Mouse (Mus musculus) midbrain, embryonic 11.5 days (tissue): ENCODE measurements around the gene Spef1. TPM values are rescaled to one million over a fixed set of nuclear protein-coding genes. Genes with fewer than 3 reads are reported as not detected.

Source experiments
- ATAC-seq: fragments of 200-750 bp; cut with Nextera tagmentation; 2 replicates; pipeline ENCODE4 v1.8.0; 2017; ENCODE audit warnings: moderate TSS enrichment, moderate library complexity; ENCODE audit not compliant: low FRiP score
- DNase-seq: peaks from one replicate; pipeline ENCODE4 v3.0.0; 2015; ENCODE audit warnings: low spot score; ENCODE audit errors: missing footprints
- H3K27ac ChIP-seq: fragments of 300-500 bp; sonication (generic); 2 replicates; pipeline ENCODE4 v1.5.1; 2014; ENCODE audit warnings: low read depth, low read length
- H3K27me3 ChIP-seq: fragments of 300-500 bp; sonication (generic); 2 replicates; pipeline ENCODE4 v1.6.1; 2014; ENCODE audit warnings: mild to moderate bottlenecking, low read length, moderate library complexity, mixed read lengths; ENCODE audit not compliant: control insufficient read depth, insufficient read depth
- H3K36me3 ChIP-seq: fragments of 300-500 bp; sonication (generic); 2 replicates; pipeline ENCODE4 v1.6.1; 2014; ENCODE audit warnings: mild to moderate bottlenecking, low read length, moderate library complexity, mixed read lengths; ENCODE audit not compliant: control insufficient read depth, insufficient read depth
- H3K4me1 ChIP-seq: fragments of 300-500 bp; sonication (generic); 2 replicates; pipeline ENCODE4 v1.6.1; 2014; ENCODE audit warnings: low read length; ENCODE audit not compliant: control insufficient read depth, insufficient read depth
- H3K4me2 ChIP-seq: fragments of 300-500 bp; sonication (generic); 2 replicates; pipeline ENCODE4 v1.6.1; 2014; ENCODE audit warnings: mild to moderate bottlenecking, moderate library complexity
- H3K4me3 ChIP-seq: fragments of 300-500 bp; sonication (generic); 2 replicates; pipeline ENCODE4 v1.5.1; 2014; ENCODE audit warnings: low read depth, low read length
- H3K9ac ChIP-seq: fragments of 300-500 bp; sonication (generic); 2 replicates; pipeline ENCODE4 v1.6.1; 2014; ENCODE audit warnings: low read length
- H3K9me3 ChIP-seq: fragments of 300-500 bp; sonication (generic); 2 replicates; pipeline ENCODE4 v1.6.1; 2016; ENCODE audit warnings: low read length; ENCODE audit not compliant: control insufficient read depth
- WGBS: fragments of 180-500 bp; shearing (Covaris S2); extraction: QIAGEN DNeasy Blood & Tissue Kit; methylation state at CpG from one replicate; pipeline ENCODE4 v1.1.7; 2014; 5-methylcytosine and 5-hydroxymethylcytosine counted together
- polyA plus RNA-seq: library from polyadenylated mRNA; unstranded; fragments of >200 nt; fragmentation: Nextera tagmentation; extraction: Ambion mirVana; gene quantifications from 2 replicates; pipeline ENCODE4 v1.2.1, GENCODE M21; 2014

Gene Spef1
- polyA plus RNA-seq, 1 experiment from 2014 or later: 7.1 TPM

DNA sequence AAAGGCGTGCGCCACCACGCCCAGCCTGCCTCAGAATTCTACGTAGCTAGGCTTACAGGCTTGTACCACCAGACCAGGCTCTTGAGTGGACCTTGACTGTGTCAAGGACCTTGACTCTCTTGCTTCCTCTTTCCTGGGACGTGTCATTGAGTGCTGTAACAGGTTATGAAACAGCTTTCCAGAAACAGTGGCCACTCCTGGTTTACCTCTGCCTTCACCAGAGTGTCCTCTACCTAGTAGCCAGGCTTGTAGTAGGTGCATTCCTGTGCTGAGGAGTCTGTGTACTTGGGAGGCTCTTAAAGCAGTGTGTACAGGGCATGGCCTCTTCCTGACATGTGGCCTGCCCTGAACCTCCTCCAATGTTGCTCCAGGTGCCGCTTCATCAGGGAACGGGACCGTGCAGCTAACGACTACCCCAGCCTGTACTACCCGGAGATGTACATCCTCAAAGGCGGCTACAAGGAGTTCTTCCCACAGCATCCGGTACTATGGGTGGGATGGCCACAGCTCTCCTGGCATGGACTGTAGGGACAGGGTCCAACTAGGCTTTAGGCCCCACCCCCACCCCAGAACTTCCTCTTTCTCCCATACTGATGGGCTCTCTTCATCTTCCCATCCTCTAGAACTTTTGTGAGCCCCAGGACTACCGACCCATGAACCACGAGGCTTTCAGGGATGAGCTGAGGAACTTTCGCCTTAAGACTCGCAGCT lies 9.7 kb upstream of the Spef1 start:
- Histone ChIP-seq H3K4me2 (no peak overlapping the region), H3K4me1 (no peaks in the 10 kb centered on the region), H3K9me3 (no peaks in the 10 kb centered on the region), H3K9ac (no peak overlapping the region), H3K4me3 (no peak overlapping the region), H3K27ac (no peak overlapping the region), H3K27me3 (no peaks in the 10 kb centered on the region), H3K36me3 (peaks cover 23% of the 10 kb centered on the region)
- WGBS: 93% methylated on average over 16 of the region's 16 CpGs
- DNase-seq (no peak), ATAC-seq (no peak)

DNA sequence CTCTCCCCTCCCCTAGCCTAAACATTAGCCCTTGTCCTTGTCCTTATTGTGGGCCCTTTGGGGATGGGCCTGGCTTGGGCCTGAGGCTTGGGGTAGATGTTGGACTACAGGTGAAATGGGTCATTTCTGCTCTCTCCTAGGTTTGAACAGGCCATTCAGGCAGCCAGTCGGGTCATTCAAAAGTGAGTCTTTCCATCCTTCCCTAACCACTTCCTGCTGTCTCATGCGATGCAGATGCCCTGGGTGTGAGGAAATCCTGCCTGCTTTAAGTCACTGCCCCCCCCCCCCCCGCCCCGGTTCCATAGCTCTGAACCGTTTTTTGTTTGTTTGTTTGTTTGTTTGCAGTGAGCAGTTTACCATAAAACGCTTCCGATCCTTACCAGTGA lies 3.9 kb upstream of the Spef1 start:
- Histone ChIP-seq H3K9me3 (no peaks in the 10 kb centered on the region), H3K36me3 (peaks cover 16% of the 10 kb centered on the region), H3K27ac (peak overlapping the region; percentile 93), H3K9ac (peak overlapping the region; percentile 41), H3K4me2 (peak overlapping the region; percentile 85; the same call in 1 of the 2 replicates), H3K4me3 (no peak overlapping the region), H3K4me1 (peaks cover 43% of the 10 kb centered on the region), H3K27me3 (no peaks in the 10 kb centered on the region; the same call in 1 of the 2 replicates)
- no peak for DNase-seq
- no peak for ATAC-seq
- 58% methylated on average over 7 of the region's 7 CpGs for WGBS

DNA sequence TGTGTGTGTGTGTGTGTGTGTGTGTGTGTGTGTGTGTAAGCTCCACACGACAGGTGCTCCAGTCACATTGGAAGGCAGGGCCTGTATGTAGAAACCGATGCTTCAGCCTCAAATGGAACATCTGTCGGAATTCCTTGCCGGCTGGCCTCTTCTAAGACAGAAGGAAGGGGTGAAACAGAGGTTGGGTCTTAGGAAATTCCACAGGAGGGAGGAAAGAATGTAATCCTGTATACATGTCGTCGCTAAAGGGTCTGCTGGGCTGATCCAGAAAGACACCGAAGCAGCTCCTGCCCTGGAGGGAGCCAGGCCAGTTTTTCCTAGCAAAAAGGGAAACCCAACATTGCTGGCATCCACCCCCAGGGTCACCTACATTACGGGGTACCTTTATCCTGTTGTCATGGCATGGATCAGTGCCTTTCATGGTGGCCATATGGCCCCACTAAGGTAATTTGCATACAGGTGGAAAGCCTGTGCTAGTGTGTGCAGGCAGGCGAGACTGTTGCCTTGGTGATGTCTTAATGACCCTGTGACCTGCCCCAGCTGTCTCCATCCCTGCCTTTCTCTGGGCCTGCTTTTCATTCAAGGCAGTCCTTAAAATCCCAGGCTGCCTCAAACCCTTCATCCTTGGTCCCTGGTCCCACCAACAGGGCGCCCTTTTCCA lies 3.4 kb upstream of the Spef1 start:
- peaks cover 16% of the 10 kb centered on the region for H3K36me3 ChIP-seq
- DNase-seq: peak; percentile 96
- H3K27ac ChIP-seq: peak overlapping the region; percentile 93
- peak overlapping the region; percentile 32 for H3K9ac ChIP-seq
- H3K4me2 ChIP-seq: peak overlapping the region; percentile 85
- H3K9me3 ChIP-seq: no peaks in the 10 kb centered on the region
- H3K27me3 ChIP-seq: no peaks in the 10 kb centered on the region; the same call in 1 of the 2 replicates
- peaks cover 43% of the 10 kb centered on the region for H3K4me1 ChIP-seq
- 8% methylated on average over 10 of the region's 10 CpGs for WGBS
- ATAC-seq: peak; percentile 84
- no peak overlapping the region for H3K4me3 ChIP-seq

DNA sequence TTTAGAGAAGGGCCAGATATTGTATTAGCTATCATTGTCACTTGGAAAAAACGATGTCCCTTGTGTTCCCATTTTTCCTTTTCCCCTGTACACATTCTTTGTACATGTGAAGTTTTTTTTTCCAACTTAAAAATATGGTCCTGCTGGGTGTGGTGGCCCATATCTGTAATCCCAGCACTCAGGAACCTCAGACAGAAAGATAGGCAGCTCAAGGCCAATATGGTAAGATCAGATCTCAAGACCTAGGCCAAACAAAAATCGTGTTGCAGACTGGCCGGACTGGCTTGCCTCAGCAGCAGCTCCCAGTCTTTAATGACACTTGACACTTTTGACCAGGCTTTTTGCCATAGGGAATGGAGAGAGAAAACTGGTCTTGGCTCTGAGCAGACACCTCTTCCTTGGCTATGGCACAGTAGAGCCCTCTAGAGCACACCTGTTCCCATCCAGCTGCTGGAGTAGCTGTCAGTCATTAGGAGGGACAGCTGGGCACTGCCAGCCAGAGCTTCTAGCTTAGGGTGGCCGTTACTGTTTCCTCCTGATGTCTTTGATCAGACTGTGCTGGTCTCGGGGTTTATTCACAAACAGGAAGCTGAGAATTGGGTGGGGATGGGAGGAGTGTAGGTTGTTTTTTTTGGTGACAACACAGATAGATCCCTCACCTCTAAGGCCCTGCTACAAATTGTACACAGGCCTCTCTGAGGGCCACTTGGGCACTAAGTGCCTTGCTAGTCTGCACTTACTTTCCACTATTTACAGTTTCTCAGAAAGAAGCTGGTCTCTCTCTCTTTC lies 2.6 kb upstream of the Spef1 start:
- peak overlapping the region; percentile 10; the same call in 1 of the 2 replicates for H3K9ac ChIP-seq
- H3K27ac ChIP-seq: peak overlapping the region; percentile 93
- no peaks in the 10 kb centered on the region; the same call in 1 of the 2 replicates for H3K27me3 ChIP-seq
- DNase-seq: no peak
- peak overlapping the region; percentile 85 for H3K4me2 ChIP-seq
- WGBS: 34% methylated on average over 5 of the region's 5 CpGs
- H3K4me3 ChIP-seq: peak overlapping the region; percentile 12; the same call in 1 of the 2 replicates
- H3K9me3 ChIP-seq: no peaks in the 10 kb centered on the region
- no peak for ATAC-seq
- peaks cover 14% of the 10 kb centered on the region for H3K36me3 ChIP-seq
- peaks cover 43% of the 10 kb centered on the region for H3K4me1 ChIP-seq

DNA sequence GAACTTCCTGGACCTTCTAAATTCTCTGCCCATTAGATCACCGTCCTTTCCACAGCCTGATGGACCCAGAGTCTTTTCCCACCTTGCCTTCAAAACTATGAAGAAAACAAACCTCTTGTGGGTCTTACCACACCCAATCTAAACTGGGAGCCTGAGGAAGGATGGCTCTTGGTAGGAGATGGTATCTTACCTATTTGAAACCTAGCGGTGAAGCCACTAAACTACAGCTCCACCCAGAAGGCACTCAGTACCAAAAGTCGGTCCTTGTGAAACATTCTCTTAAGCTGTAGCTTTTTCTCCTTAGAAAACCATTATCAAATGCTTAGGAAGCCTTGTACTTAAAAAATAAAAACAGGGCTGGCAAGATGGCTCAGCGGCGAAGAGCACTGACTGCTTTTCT lies 1.2 kb upstream of the Spef1 start:
- Histone ChIP-seq H3K36me3 (peaks cover 5% of the 10 kb centered on the region; the same call in 1 of the 2 replicates), H3K27me3 (no peaks in the 10 kb centered on the region; the same call in 1 of the 2 replicates), H3K27ac (no peak overlapping the region), H3K4me1 (peaks cover 43% of the 10 kb centered on the region), H3K4me3 (peak overlapping the region; percentile 77), H3K9ac (no peak overlapping the region; the same call in 1 of the 2 replicates), H3K9me3 (no peaks in the 10 kb centered on the region), H3K4me2 (peak overlapping the region; percentile 85)
- ATAC-seq (no peak), DNase-seq (no peak)
- WGBS: 94% methylated on average over 5 of the region's 5 CpGs

DNA sequence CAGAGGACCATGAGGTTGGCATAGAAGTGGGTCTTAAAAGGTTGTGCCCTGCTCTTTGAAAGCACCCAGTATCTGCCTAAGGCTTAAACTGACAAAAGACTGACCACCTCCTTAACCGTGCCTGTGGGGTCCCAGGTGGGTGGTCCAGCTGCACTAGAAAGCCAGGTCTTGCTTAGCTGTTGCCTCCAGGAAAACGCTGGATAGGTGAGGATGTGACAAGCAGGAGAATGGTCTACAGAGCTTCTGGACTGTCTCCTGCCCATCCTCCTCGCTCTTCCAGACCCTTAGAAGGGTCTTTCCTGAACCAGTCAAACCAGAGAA lies 480 bp upstream of the Spef1 start:
- H3K9me3 ChIP-seq: no peaks in the 10 kb centered on the region
- H3K27me3 ChIP-seq: no peaks in the 10 kb centered on the region; the same call in 1 of the 2 replicates
- ATAC-seq (no peak), DNase-seq (no peak)
- peak overlapping the region; percentile 90 for H3K9ac ChIP-seq
- 0 out of 2 replicates have a peak overlapping the region, but pooled peaks have one; percentile 68 for H3K27ac ChIP-seq
- peaks cover 43% of the 10 kb centered on the region for H3K4me1 ChIP-seq
- 0 out of 2 replicates have a peak, but pooled peaks cover 2% of the 10 kb centered on the region for H3K36me3 ChIP-seq
- H3K4me2 ChIP-seq: peak overlapping the region; percentile 85
- H3K4me3 ChIP-seq: peak overlapping the region; percentile 77
- 19% methylated on average over 3 of the region's 3 CpGs for WGBS

DNA sequence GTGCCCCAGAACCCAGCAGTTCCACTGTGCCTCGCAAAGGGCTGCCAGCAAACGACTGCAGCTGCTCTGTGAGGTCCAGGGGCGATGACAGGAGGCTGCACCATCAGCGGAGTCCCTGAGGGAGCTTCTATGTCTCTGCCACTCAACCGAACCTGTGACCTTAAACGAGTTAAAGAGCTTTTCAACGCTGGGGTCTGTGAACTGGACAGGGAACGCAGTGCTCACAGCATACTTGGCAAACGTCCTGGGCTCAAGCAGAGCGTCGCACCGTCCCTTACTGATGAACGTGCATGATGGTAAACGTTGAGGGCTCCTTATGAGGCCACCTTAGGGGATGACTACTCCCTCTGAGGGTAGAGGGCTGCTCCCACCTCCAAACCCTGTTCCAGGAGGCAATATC lies 739 bp downstream of the Spef1 start:
- WGBS: 2% methylated on average over 14 of the region's 14 CpGs
- no peak for DNase-seq
- Histone ChIP-seq H3K27ac (no peak overlapping the region), H3K4me2 (peak overlapping the region; percentile 85), H3K36me3 (no peaks in the 10 kb centered on the region), H3K9ac (peak overlapping the region; percentile 90), H3K4me1 (peaks cover 40% of the 10 kb centered on the region), H3K9me3 (no peaks in the 10 kb centered on the region), H3K27me3 (no peaks in the 10 kb centered on the region; the same call in 1 of the 2 replicates), H3K4me3 (peak overlapping the region; percentile 77)
- ATAC-seq: no peak

DNA sequence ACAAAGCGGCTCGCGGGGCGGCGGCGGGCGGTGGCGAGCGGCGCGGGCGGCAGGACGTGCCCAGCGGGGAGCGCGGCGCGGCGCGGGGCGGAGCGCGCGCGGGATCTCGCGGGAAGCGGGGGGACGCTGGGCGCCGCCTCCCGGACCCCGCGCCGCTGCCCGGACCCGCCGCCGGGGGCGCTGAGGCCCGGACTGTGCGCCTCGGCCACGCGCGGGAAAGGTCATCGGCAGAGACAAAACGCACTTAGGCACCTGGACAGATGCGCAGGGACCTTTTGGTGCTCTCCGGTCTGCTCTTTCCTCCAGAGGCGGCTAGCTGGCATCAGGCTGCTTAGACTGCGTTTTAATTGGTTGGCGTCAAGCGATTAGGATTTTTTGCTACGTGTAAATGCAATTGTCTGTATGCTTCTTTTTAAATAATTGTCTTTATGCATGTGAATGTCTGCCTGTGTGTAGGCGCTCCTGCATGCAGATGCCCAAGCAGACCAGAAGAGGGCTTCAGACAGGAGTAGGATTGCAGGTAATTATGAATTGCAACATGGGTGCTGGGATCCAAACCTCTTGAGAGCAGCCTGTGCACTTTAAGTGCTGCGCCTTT lies 7.0 kb downstream of the Spef1 start, which contains the start of gene Cenpb:
Gene Cenpb (minus strand): TSS at position 78 of the 598 bp plus-strand sequence.
- no peaks in the 10 kb centered on the region for H3K36me3 ChIP-seq
- peak within 1 kb of the TSS; percentile 97 for H3K9ac ChIP-seq
- DNase-seq (peak; percentile 99), ATAC-seq (peak; percentile 85)
- no peaks in the 10 kb centered on the region for H3K9me3 ChIP-seq
- H3K4me2 ChIP-seq: peak within 1 kb of the TSS; percentile 99
- H3K4me3 ChIP-seq: peak within 1 kb of the TSS; percentile 84
- H3K27me3 ChIP-seq: no peaks in the 10 kb centered on the region
- H3K4me1 ChIP-seq: peaks cover 33% of the 10 kb centered on the region
- 3% methylated on average over 37 of the region's 57 CpGs for WGBS
- H3K27ac ChIP-seq: peak within 1 kb of the TSS; percentile 85
